ENCODE assay signal across 8 mouse cellular contexts in genomic region chr7:6362268-6363046, GRCm38 (mm10). TPM values are rescaled to one million over a fixed set of nuclear protein-coding genes. Genes with fewer than 3 reads are reported as not detected.
DNase-seq lines count a peak whose midpoint lies in the region; ATAC-seq and TF ChIP-seq lines count a peak whose summit lies in the region.

No protein-coding gene starts in this region.

- peaks cover 55% of the 10 kb centered on the region for H3K4me1 ChIP-seq in E14TG2a.4 (replicated peaks; ENCODE audit: low read depth, low read length)
- peaks cover 7% of the 10 kb centered on the region for H3K4me1 ChIP-seq in forebrain, embryonic 12.5 days
- peaks cover 4% of the 10 kb centered on the region; the same call in 1 of the 2 replicates for H3K4me1 ChIP-seq in heart, postnatal 0 days (ENCODE audit: control insufficient read depth, insufficient read depth)
- H3K4me1 ChIP-seq in liver, embryonic 16.5 days (ENCODE audit: control insufficient read depth, low read depth, low read length): peaks cover 51% of the 10 kb centered on the region
- H3K4me1 ChIP-seq in neural tube, embryonic 13.5 days (replicated peaks): peaks cover 10% of the 10 kb centered on the region
- H3K4me1 ChIP-seq in testis, adult 2 months (ENCODE audit: control insufficient read depth, insufficient read depth, low read length): peaks cover 6% of the 10 kb centered on the region

- no peak for TF ChIP-seq CTCF in E14TG2a.4 (conservative IDR thresholded peaks at IDR 0.05; ENCODE audit: low read length)
- no peak for TF ChIP-seq CTCF in heart, postnatal 0 days (IDR thresholded peaks at IDR 0.05; ENCODE audit: low read depth)
- no peak for TF ChIP-seq CTCF in testis, adult 2 months (IDR thresholded peaks at IDR 0.05; ENCODE audit: control insufficient read depth, insufficient read depth, insufficient replicate concordance, low read depth, low read length)

- H3K4me2 ChIP-seq in forebrain, embryonic 12.5 days: peak overlapping the region; percentile 65
- peak overlapping the region; percentile 71 for H3K4me2 ChIP-seq in heart, postnatal 0 days (ENCODE audit: low read depth, low read length)
- H3K4me2 ChIP-seq in liver, embryonic 16.5 days (ENCODE audit: low read depth, low read length): peak overlapping the region; percentile 80
- peak overlapping the region; percentile 57 for H3K4me2 ChIP-seq in neural tube, embryonic 13.5 days

- no peaks in the 10 kb centered on the region for H3K27me3 ChIP-seq in E14TG2a.4 (ENCODE audit: insufficient read depth, low read length)
- no peaks in the 10 kb centered on the region for H3K27me3 ChIP-seq in forebrain, embryonic 12.5 days
- no peaks in the 10 kb centered on the region for H3K27me3 ChIP-seq in heart, postnatal 0 days (ENCODE audit: control insufficient read depth, insufficient read depth, low read length)
- no peaks in the 10 kb centered on the region for H3K27me3 ChIP-seq in liver, embryonic 16.5 days (ENCODE audit: control insufficient read depth, insufficient read depth, low read depth, low read length)
- no peaks in the 10 kb centered on the region for H3K27me3 ChIP-seq in neural tube, embryonic 13.5 days
- no peaks in the 10 kb centered on the region for H3K27me3 ChIP-seq in testis, adult 2 months (ENCODE audit: control insufficient read depth, insufficient read depth, low read length)

- H3K27ac ChIP-seq in forebrain, embryonic 12.5 days: peak overlapping the region; percentile 93
- H3K27ac ChIP-seq in heart, postnatal 0 days (ENCODE audit: low read depth): peak overlapping the region; percentile 80
- peak overlapping the region; percentile 59 for H3K27ac ChIP-seq in liver, embryonic 16.5 days (ENCODE audit: low read length)
- H3K27ac ChIP-seq in neural tube, embryonic 13.5 days (replicated peaks): peak overlapping the region; percentile 88
- H3K27ac ChIP-seq in testis, adult 2 months (ENCODE audit: control insufficient read depth, insufficient read depth, low read depth, low read length): peak overlapping the region; percentile 95

- ATAC-seq in forebrain, embryonic 12.5 days (ENCODE audit: low FRiP score): peak; percentile 92
- peak; percentile 95 for ATAC-seq in heart, postnatal 0 days (ENCODE audit: insufficient read depth, low read depth)
- peak; percentile 85 for ATAC-seq in liver, embryonic 16.5 days (ENCODE audit: low read depth)
- peak; percentile 93 for ATAC-seq in neural tube, embryonic 13.5 days (ENCODE audit: low read depth)

- WGBS in forebrain, embryonic 12.5 days: under 1% methylated on average over 38 of the region's 38 CpGs
- WGBS in heart, postnatal 0 days: under 1% methylated on average over 37 of the region's 38 CpGs
- WGBS in liver, embryonic 16.5 days (ENCODE audit: insufficient replicate concordance): under 1% methylated on average over 38 of the region's 38 CpGs
- WGBS in neural tube, embryonic 13.5 days: under 1% methylated on average over 38 of the region's 38 CpGs

- no peaks in the 10 kb centered on the region for H3K9me3 ChIP-seq in E14TG2a.4 (ENCODE audit: low read length)
- no peaks in the 10 kb centered on the region for H3K9me3 ChIP-seq in forebrain, embryonic 12.5 days
- H3K9me3 ChIP-seq in heart, postnatal 0 days (replicated peaks; ENCODE audit: control insufficient read depth, low read length): no peaks in the 10 kb centered on the region
- no peaks in the 10 kb centered on the region for H3K9me3 ChIP-seq in liver, embryonic 16.5 days (replicated peaks; ENCODE audit: control insufficient read depth, low read length)
- no peaks in the 10 kb centered on the region for H3K9me3 ChIP-seq in neural tube, embryonic 13.5 days

- H3K9ac ChIP-seq in forebrain, embryonic 12.5 days: peak overlapping the region; percentile 51
- H3K9ac ChIP-seq in heart, postnatal 0 days (replicated peaks; ENCODE audit: low read depth, low read length): peak overlapping the region; percentile 55
- H3K9ac ChIP-seq in liver, embryonic 16.5 days (ENCODE audit: low read depth, low read length): peak overlapping the region; percentile 51
- peak overlapping the region; percentile 63 for H3K9ac ChIP-seq in neural tube, embryonic 13.5 days

- no peaks in the 10 kb centered on the region for H3K36me3 ChIP-seq in E14TG2a.4 (ENCODE audit: insufficient read depth, low read length)
- H3K36me3 ChIP-seq in forebrain, embryonic 12.5 days (replicated peaks): no peaks in the 10 kb centered on the region
- H3K36me3 ChIP-seq in heart, postnatal 0 days (replicated peaks; ENCODE audit: control insufficient read depth, insufficient read depth, low read length): no peaks in the 10 kb centered on the region
- no peaks in the 10 kb centered on the region for H3K36me3 ChIP-seq in liver, embryonic 16.5 days (ENCODE audit: control insufficient read depth, insufficient read depth)
- H3K36me3 ChIP-seq in neural tube, embryonic 13.5 days: no peaks in the 10 kb centered on the region
- no peaks in the 10 kb centered on the region for H3K36me3 ChIP-seq in testis, adult 2 months (ENCODE audit: control insufficient read depth, insufficient read depth, low read length)

- peak; percentile 43; the same call in 1 of the 2 replicates for TF ChIP-seq POLR2A in testis, adult 2 months (IDR thresholded peaks at IDR 0.05; ENCODE audit: control insufficient read depth, low read depth, low read length)

- TF ChIP-seq EP300 in heart, postnatal 0 days (IDR thresholded peaks at IDR 0.05; ENCODE audit: low read depth): no peak

- H3K4me3 ChIP-seq in E14TG2a.4 (replicated peaks; ENCODE audit: low read length): peak overlapping the region; percentile 89
- H3K4me3 ChIP-seq in forebrain, embryonic 12.5 days (replicated peaks): peak overlapping the region; percentile 51
- H3K4me3 ChIP-seq in heart, postnatal 0 days (ENCODE audit: low read depth, low read length): peak overlapping the region; percentile 53
- H3K4me3 ChIP-seq in liver, embryonic 16.5 days (ENCODE audit: low read depth, low read length): peak overlapping the region; percentile 71
- peak overlapping the region; percentile 51 for H3K4me3 ChIP-seq in neural tube, embryonic 13.5 days
- peak overlapping the region; percentile 92 for H3K4me3 ChIP-seq in testis, adult 2 months (ENCODE audit: control insufficient read depth, low read depth, low read length)

- peak; percentile 95 for DNase-seq in c-Kit-positive CD71-positive TER-119-positive erythroid progenitor cells, embryonic 14.5 days (ENCODE audit: low spot score)
- peak; percentile 99 for DNase-seq in heart, postnatal 0 days (ENCODE audit: low spot score)
- DNase-seq in kidney, postnatal 4 days: peak; percentile 100

RNA-seq across cellular contexts. Expression of gene Zfp78, which starts 0.6 kb away (rescaled TPM):
- polyA plus RNA-seq in forebrain, embryonic 12.5 days (2016; fragmentation: Nextera tagmentation; extraction: Ambion mirVana): 2.8 TPM in 2 replicates
- total RNA-seq in heart, postnatal 0 days (2014; rRNA removed; ENCODE audit: low replicate concordance): 0.11 TPM in 1 of 2 replicates, not detected in the other
- polyA plus RNA-seq in heart, postnatal 0 days (2015; fragmentation: Nextera tagmentation; extraction: Ambion mirVana): 0.94 and 1.3 TPM in 2 replicates
- 0.84 TPM in 2 replicates for polyA plus RNA-seq in liver, embryonic 16.5 days (2015; fragmentation: Nextera tagmentation; extraction: Ambion mirVana)
- polyA plus RNA-seq in neural tube, embryonic 13.5 days (2015; fragmentation: Nextera tagmentation; extraction: Ambion mirVana): 3.5 and 4.5 TPM in 2 replicates
- polyA plus RNA-seq in testis, adult 2 months (2012; rRNA removed): 2.5 and 2.8 TPM in 2 replicates

RNA-seq across cellular contexts. Expression of gene Gm3854, which starts 18.9 kb away (rescaled TPM):
- 3.8 and 4.1 TPM in 2 replicates for polyA plus RNA-seq in forebrain, embryonic 12.5 days (2016; fragmentation: Nextera tagmentation; extraction: Ambion mirVana)
- total RNA-seq in heart, postnatal 0 days (2014; rRNA removed; ENCODE audit: low replicate concordance): not detected in 2 replicates
- polyA plus RNA-seq in heart, postnatal 0 days (2015; fragmentation: Nextera tagmentation; extraction: Ambion mirVana): 0.44 and 0.51 TPM in 2 replicates
- polyA plus RNA-seq in liver, embryonic 16.5 days (2015; fragmentation: Nextera tagmentation; extraction: Ambion mirVana): 0.11 and 0.13 TPM in 2 replicates
- polyA plus RNA-seq in neural tube, embryonic 13.5 days (2015; fragmentation: Nextera tagmentation; extraction: Ambion mirVana): 6.7 and 7.4 TPM in 2 replicates
- polyA plus RNA-seq in testis, adult 2 months (2012; rRNA removed): 0.88 and 1.1 TPM in 2 replicates

RNA-seq across cellular contexts. Expression of gene Zfp28, which starts 20.6 kb away (rescaled TPM):
- 15.2 and 15.8 TPM in 2 replicates for polyA plus RNA-seq in forebrain, embryonic 12.5 days (2016; fragmentation: Nextera tagmentation; extraction: Ambion mirVana)
- total RNA-seq in heart, postnatal 0 days (2014; rRNA removed; ENCODE audit: low replicate concordance): 2.5 and 5.3 TPM in 2 replicates
- polyA plus RNA-seq in heart, postnatal 0 days (2015; fragmentation: Nextera tagmentation; extraction: Ambion mirVana): 6.9 and 8.0 TPM in 2 replicates
- polyA plus RNA-seq in liver, embryonic 16.5 days (2015; fragmentation: Nextera tagmentation; extraction: Ambion mirVana): 1.2 and 1.3 TPM in 2 replicates
- 12.0 and 15.1 TPM in 2 replicates for polyA plus RNA-seq in neural tube, embryonic 13.5 days (2015; fragmentation: Nextera tagmentation; extraction: Ambion mirVana)
- polyA plus RNA-seq in testis, adult 2 months (2012; rRNA removed): 2.6 and 2.9 TPM in 2 replicates

RNA-seq across cellular contexts. Expression of gene Zfp583, which starts 31.4 kb away (rescaled TPM):
- polyA plus RNA-seq in forebrain, embryonic 12.5 days (2016; fragmentation: Nextera tagmentation; extraction: Ambion mirVana): 7.2 and 7.5 TPM in 2 replicates
- total RNA-seq in heart, postnatal 0 days (2014; rRNA removed; ENCODE audit: low replicate concordance): 3.1 TPM in 1 of 2 replicates, not detected in the other
- polyA plus RNA-seq in heart, postnatal 0 days (2015; fragmentation: Nextera tagmentation; extraction: Ambion mirVana): 2.6 and 3.1 TPM in 2 replicates
- 0.45 and 0.89 TPM in 2 replicates for polyA plus RNA-seq in liver, embryonic 16.5 days (2015; fragmentation: Nextera tagmentation; extraction: Ambion mirVana)
- polyA plus RNA-seq in neural tube, embryonic 13.5 days (2015; fragmentation: Nextera tagmentation; extraction: Ambion mirVana): 10.4 and 14.0 TPM in 2 replicates
- polyA plus RNA-seq in testis, adult 2 months (2012; rRNA removed): 1.2 and 1.7 TPM in 2 replicates

RNA-seq across cellular contexts. Expression of gene Smim17, which starts 36.1 kb away (rescaled TPM):
- 0.82 and 1.6 TPM in 2 replicates for polyA plus RNA-seq in forebrain, embryonic 12.5 days (2016; fragmentation: Nextera tagmentation; extraction: Ambion mirVana)
- total RNA-seq in heart, postnatal 0 days (2014; rRNA removed; ENCODE audit: low replicate concordance): not detected in 2 replicates
- polyA plus RNA-seq in heart, postnatal 0 days (2015; fragmentation: Nextera tagmentation; extraction: Ambion mirVana): 0.12 and 0.21 TPM in 2 replicates
- polyA plus RNA-seq in liver, embryonic 16.5 days (2015; fragmentation: Nextera tagmentation; extraction: Ambion mirVana): not detected in 2 replicates
- polyA plus RNA-seq in neural tube, embryonic 13.5 days (2015; fragmentation: Nextera tagmentation; extraction: Ambion mirVana): 2.8 and 3.2 TPM in 2 replicates
- polyA plus RNA-seq in testis, adult 2 months (2012; rRNA removed): 0.61 and 1.2 TPM in 2 replicates

Comparison
In these comparisons a context has a peak if more than half of its experiments do, and no peak if none do; other contexts are left out.
1. Peak in every context shown above with its lines: DNase-seq, ATAC-seq, H3K4me3 ChIP-seq and H3K27ac ChIP-seq.